Mouse (Mus musculus) hindbrain, embryonic 16.5 days (tissue): ENCODE measurements around the gene Hepacam. TPM values are rescaled to one million over a fixed set of nuclear protein-coding genes. Genes with fewer than 3 reads are reported as not detected.
A peak's percentile ranks its signal among the peaks of the same experiment; 100 is the strongest.

Experiments
- ATAC-seq: fragments of 200-750 bp; cut with Nextera tagmentation; 2 replicates; pipeline ENCODE4 v1.8.0; 2017; ENCODE audit warnings: moderate TSS enrichment, moderate library complexity
- H3K27ac ChIP-seq: fragments of 300-500 bp; sonication (generic); 2 replicates; pipeline ENCODE4 v1.5.1; 2014; ENCODE audit warnings: low read depth, mild to moderate bottlenecking, control low read depth, low read length, moderate library complexity
- H3K27me3 ChIP-seq: fragments of 300-500 bp; sonication (generic); replicated peaks from 2 replicates; pipeline ENCODE4 v1.6.1; 2014; ENCODE audit warnings: low read length; ENCODE audit not compliant: control insufficient read depth, insufficient read depth
- H3K36me3 ChIP-seq: fragments of 300-500 bp; sonication (generic); 2 replicates; pipeline ENCODE4 v1.6.1; 2014; ENCODE audit warnings: mild to moderate bottlenecking, low read length, moderate library complexity, mixed read lengths; ENCODE audit not compliant: control insufficient read depth, insufficient read depth
- H3K4me1 ChIP-seq: fragments of 300-500 bp; sonication (generic); 2 replicates; pipeline ENCODE4 v1.6.1; 2014; ENCODE audit warnings: low read depth, low read length; ENCODE audit not compliant: control insufficient read depth, insufficient read depth
- H3K4me2 ChIP-seq: fragments of 300-500 bp; sonication (generic); 2 replicates; pipeline ENCODE4 v1.6.1; 2014; ENCODE audit warnings: mild to moderate bottlenecking, low read length, control low read depth, moderate library complexity
- H3K4me3 ChIP-seq: fragments of 300-500 bp; sonication (generic); 2 replicates; pipeline ENCODE4 v1.5.1; 2014; ENCODE audit warnings: mild to moderate bottlenecking, low read length, control low read depth, moderate library complexity
- H3K9ac ChIP-seq: fragments of 300-500 bp; sonication (generic); 2 replicates; pipeline ENCODE4 v1.6.1; 2014; ENCODE audit warnings: low read depth, mild to moderate bottlenecking, control low read depth, low read length, moderate library complexity
- H3K9me3 ChIP-seq: fragments of 300-500 bp; sonication (generic); 2 replicates; pipeline ENCODE4 v1.6.1; 2014; ENCODE audit warnings: mild to moderate bottlenecking, low read length, moderate library complexity; ENCODE audit not compliant: control insufficient read depth
- WGBS: fragments of 180-500 bp; shearing (Covaris S2); extraction: QIAGEN DNeasy Blood & Tissue Kit; methylation state at CpG from one replicate; pipeline ENCODE4 v1.1.7; 2014; 5-methylcytosine and 5-hydroxymethylcytosine counted together
- polyA plus RNA-seq: library from polyadenylated mRNA; unstranded; fragments of >200 nt; fragmentation: Nextera tagmentation; extraction: Ambion mirVana; gene quantifications from 2 replicates; pipeline ENCODE4 v1.2.1, GENCODE M21; 2015

The Hepacam gene
- polyA plus RNA-seq, 1 experiment from 2014 or later = 46.2 TPM

DNA sequence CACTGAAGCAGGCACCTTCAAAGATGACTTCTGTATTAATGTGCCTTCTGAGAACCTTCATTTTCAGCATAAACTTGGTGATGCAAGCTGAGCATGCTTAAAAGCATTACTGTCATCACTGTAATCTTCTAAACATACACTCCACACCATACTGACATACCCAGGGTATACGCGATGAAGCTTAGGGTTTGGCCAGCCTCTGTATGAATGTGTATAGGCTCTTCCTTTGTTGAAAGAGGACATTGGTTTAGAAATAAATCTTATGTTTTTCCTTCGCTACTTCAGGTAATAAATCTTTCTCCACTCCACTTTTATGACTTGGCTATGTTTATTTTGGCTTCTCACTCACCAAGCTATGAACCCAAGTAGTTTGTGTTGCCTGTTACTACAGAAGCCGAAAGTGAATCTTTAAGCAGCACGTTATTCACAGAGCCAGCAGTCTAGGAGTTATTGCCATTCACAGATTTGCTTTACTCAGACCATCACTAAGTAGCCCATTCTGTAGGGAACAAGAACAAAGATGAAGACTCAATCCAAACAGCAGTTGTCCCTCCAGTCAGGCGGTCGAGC, 4.2 kb downstream of the Hepacam start:
- ATAC-seq = no peak
- no peak overlapping the region for H3K27ac ChIP-seq
- H3K9me3 ChIP-seq = no peaks in the 10 kb centered on the region
- no peaks in the 10 kb centered on the region for H3K36me3 ChIP-seq
- no peak overlapping the region for H3K9ac ChIP-seq
- no peaks in the 10 kb centered on the region for H3K4me1 ChIP-seq
- 84% methylated on average over 7 of the region's 7 CpGs for WGBS
- H3K4me2 ChIP-seq = no peak overlapping the region
- no peak overlapping the region for H3K4me3 ChIP-seq
- no peaks in the 10 kb centered on the region for H3K27me3 ChIP-seq

- Histone ChIP-seq H3K36me3 (no peaks in the 10 kb centered on the region), H3K27ac (no peak overlapping the region), H3K4me1 (no peaks in the 10 kb centered on the region), H3K4me2 (no peak overlapping the region), H3K9me3 (no peaks in the 10 kb centered on the region), H3K27me3 (no peaks in the 10 kb centered on the region), H3K9ac (no peak overlapping the region), H3K4me3 (no peak overlapping the region)
- WGBS = 78% methylated on average over 5 of the region's 5 CpGs
- no peak for ATAC-seq
These were observed 8.6 kb downstream of the Hepacam start for GRCm38 (mm10) chr9:37375718-37376117.

- ATAC-seq = no peak
- 96% methylated on average over 6 of the region's 6 CpGs for WGBS
These were observed 16.0 kb downstream of the Hepacam start for GRCm38 (mm10) chr9:37383161-37383560.

GRCm38 (mm10) chr9:37384284-37385182, 17.4 kb downstream of the Hepacam start:
- peak overlapping the region; percentile 71 for H3K27ac ChIP-seq
- H3K36me3 ChIP-seq = no peaks in the 10 kb centered on the region
- no peaks in the 10 kb centered on the region for H3K9me3 ChIP-seq
- 0 out of 2 replicates have a peak, but pooled peaks cover 4% of the 10 kb centered on the region for H3K4me1 ChIP-seq
- H3K27me3 ChIP-seq = peaks cover 2% of the 10 kb centered on the region; the same call in 1 of the 2 replicates
- H3K4me3 ChIP-seq = peak overlapping the region; percentile 56
- peak overlapping the region; percentile 89 for H3K9ac ChIP-seq
- 7% methylated on average over 49 of the region's 54 CpGs for WGBS
- ATAC-seq = peak; percentile 91
- H3K4me2 ChIP-seq = peak overlapping the region; percentile 84

More at GRCm38 (mm10) chr9:37383161-37383560, 16.0 kb downstream of the Hepacam start:
- H3K27me3 ChIP-seq = peaks cover 2% of the 10 kb centered on the region; the same call in 1 of the 2 replicates
- no peaks in the 10 kb centered on the region for H3K36me3 ChIP-seq
- no peak overlapping the region for H3K9ac ChIP-seq
- H3K4me1 ChIP-seq = 0 out of 2 replicates have a peak, but pooled peaks cover 4% of the 10 kb centered on the region
- no peak overlapping the region for H3K27ac ChIP-seq
- no peaks in the 10 kb centered on the region for H3K9me3 ChIP-seq
- no peak overlapping the region for H3K4me3 ChIP-seq
- no peak overlapping the region for H3K4me2 ChIP-seq

GRCm38 (mm10) chr9:37390891-37391290, 23.7 kb downstream of the Hepacam start:
- no peak overlapping the region for H3K27ac ChIP-seq
- no peaks in the 10 kb centered on the region for H3K9me3 ChIP-seq
- H3K27me3 ChIP-seq = 0 out of 2 replicates have a peak, but pooled peaks cover 1% of the 10 kb centered on the region
- ATAC-seq = no peak
- H3K4me1 ChIP-seq = no peaks in the 10 kb centered on the region
- H3K4me2 ChIP-seq = no peak overlapping the region
- H3K4me3 ChIP-seq = no peak overlapping the region
- H3K36me3 ChIP-seq = no peaks in the 10 kb centered on the region
- no peak overlapping the region for H3K9ac ChIP-seq
- WGBS = 60% methylated on average over 2 of the region's 2 CpGs

- no peaks in the 10 kb centered on the region for H3K9me3 ChIP-seq
- 54% methylated on average over 2 of the region's 2 CpGs for WGBS
- H3K4me3 ChIP-seq = no peak overlapping the region
- H3K4me1 ChIP-seq = no peaks in the 10 kb centered on the region
- H3K27ac ChIP-seq = no peak overlapping the region
- H3K36me3 ChIP-seq = no peaks in the 10 kb centered on the region
- no peak overlapping the region for H3K9ac ChIP-seq
- ATAC-seq = no peak
- no peaks in the 10 kb centered on the region for H3K27me3 ChIP-seq
- no peak overlapping the region for H3K4me2 ChIP-seq
These were observed 24.9 kb downstream of the Hepacam start for GRCm38 (mm10) chr9:37392071-37392470.

DNA sequence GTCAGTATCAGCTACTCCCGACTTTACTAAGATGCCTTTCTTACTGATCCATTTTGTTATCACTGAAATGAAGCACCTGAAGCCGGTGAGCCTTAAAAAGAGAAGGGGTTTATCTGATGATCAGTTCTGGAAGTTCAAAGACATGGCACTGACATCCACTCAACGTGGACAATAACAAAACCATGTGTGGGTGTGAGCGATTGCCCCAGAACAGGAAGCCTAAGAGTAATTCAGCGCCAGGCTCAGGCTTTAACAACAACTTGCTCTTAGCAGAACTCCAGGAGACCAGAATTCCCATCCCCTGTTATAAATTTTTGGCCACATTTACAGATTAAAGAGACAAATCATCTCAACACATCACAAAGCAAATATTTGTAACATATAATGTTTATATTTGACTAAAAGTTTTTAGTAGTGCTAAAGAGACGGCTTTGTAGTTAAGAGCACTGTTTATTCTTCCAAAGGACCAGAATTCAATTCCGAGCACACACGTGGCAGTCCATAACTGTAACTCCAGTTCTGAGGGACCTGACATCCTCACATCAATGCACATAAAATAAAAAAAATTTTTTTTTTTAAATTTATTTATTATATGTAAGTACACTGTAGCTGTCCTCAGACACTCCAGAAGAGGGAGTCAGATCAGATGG, 26.5 kb downstream of the Hepacam start:
- WGBS = 81% methylated on average over 8 of the region's 8 CpGs
- no peak overlapping the region for H3K27ac ChIP-seq
- no peaks in the 10 kb centered on the region for H3K9me3 ChIP-seq
- no peaks in the 10 kb centered on the region for H3K4me1 ChIP-seq
- no peaks in the 10 kb centered on the region for H3K36me3 ChIP-seq
- H3K27me3 ChIP-seq = no peaks in the 10 kb centered on the region
- no peak overlapping the region for H3K9ac ChIP-seq
- ATAC-seq = no peak
- H3K4me3 ChIP-seq = no peak overlapping the region
- no peak overlapping the region for H3K4me2 ChIP-seq

DNA sequence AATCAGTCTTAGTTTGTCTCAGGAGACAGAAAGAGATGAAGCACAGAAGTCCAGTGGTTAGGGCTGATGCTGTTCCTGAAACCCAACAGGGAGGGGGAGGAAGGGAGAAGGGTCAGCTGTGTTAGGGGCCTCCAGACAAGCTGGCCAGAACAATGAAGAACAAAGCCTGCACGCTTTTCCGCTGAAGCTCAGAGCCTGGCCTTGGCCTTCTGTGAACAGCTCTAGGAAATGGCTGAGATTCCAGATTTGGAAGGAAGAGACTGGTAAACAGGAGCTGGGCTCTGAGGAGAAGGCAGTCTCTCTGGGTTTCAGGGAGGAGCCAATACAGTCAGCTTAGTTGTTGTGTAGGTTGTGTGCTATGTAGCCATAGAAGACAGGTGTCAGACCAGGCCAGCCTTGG, 33.4 kb downstream of the Hepacam start:
- Histone ChIP-seq H3K27ac (no peak overlapping the region), H3K9me3 (no peaks in the 10 kb centered on the region)
- WGBS = 47% methylated on average over 2 of the region's 2 CpGs

DNA sequence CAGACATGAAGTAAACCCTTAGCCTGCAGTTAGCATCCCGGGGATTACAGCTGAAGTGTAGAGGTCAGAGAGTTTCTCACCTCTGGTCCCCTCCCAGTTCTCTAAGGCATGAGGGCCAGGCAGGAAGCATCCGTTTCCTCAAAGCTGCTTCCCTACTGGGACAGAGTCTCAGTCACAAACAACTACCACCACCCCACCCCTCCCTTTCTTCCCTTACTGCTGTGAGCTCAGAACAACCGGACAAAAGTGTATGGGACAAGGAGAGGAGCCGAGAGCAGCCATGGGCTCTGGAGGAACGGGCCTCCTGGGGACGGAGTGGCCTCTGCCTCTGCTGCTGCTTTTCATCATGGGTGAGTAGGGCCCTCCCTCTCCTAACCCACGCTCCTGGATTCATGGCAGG, 34.7 kb downstream of the Hepacam start, which contains the start of gene Robo4:
Robo4 (plus strand) TSS at position 96 of the 400 bp plus-strand sequence.
- H3K9me3 ChIP-seq = no peaks in the 10 kb centered on the region
- H3K4me3 ChIP-seq = peak within 1 kb of the TSS; percentile 7; the same call in 1 of the 2 replicates
- no peak for ATAC-seq
- no peaks in the 10 kb centered on the region for H3K36me3 ChIP-seq
- no peaks in the 10 kb centered on the region for H3K27me3 ChIP-seq
- WGBS = 18% methylated on average over 7 of the region's 7 CpGs
- no peaks in the 10 kb centered on the region for H3K4me1 ChIP-seq
- H3K4me2 ChIP-seq = no peak within 1 kb of the TSS
- H3K9ac ChIP-seq = no peak within 1 kb of the TSS
- H3K27ac ChIP-seq = no peak within 1 kb of the TSS

More for the DNA sequence above, 33.4 kb downstream of the Hepacam start:
- no peaks in the 10 kb centered on the region for H3K36me3 ChIP-seq
- H3K27me3 ChIP-seq = no peaks in the 10 kb centered on the region
- no peak overlapping the region for H3K9ac ChIP-seq
- H3K4me1 ChIP-seq = no peaks in the 10 kb centered on the region
- H3K4me3 ChIP-seq = no peak overlapping the region
- no peak overlapping the region for H3K4me2 ChIP-seq
- no peak for ATAC-seq
